Mouse (Mus musculus): ENCODE results near the gene Gcnt1. TPM values are rescaled to one million over a fixed set of nuclear protein-coding genes. Genes with fewer than 3 reads are reported as not detected.
A peak's percentile ranks its signal among the peaks of the same experiment; 100 is the strongest.

Gene Gcnt1
- total RNA-seq (2021), result 1 to 10 TPM; 3.3 to 3.7 TPM
- long read RNA-seq, experiment 1, result 0 reads
- long read RNA-seq, experiment 2, partial matches to known transcripts, result 0 of 6 reads
- long read RNA-seq, experiment 2, other reads (novel, unspliced or antisense), result 3 of 6 reads

- no peak for DNase-seq
Measured at GRCm38 (mm10) chr19:17372701-17373100, at the start of gene Gcnt1. Gene Gcnt1 (minus strand): TSS chr19:17372844.

- no peak for DNase-seq
Measured at GRCm38 (mm10) chr19:17417855-17418254, 45.2 kb upstream of the Gcnt1 start.

- no peak for DNase-seq
Measured at GRCm38 (mm10) chr19:17412915-17413459, 40.3 kb upstream of the Gcnt1 start.

GRCm38 (mm10) chr19:17410465-17411065 is 37.9 kb upstream of the Gcnt1 start:
- no peak for DNase-seq

- no peak for DNase-seq
Measured at GRCm38 (mm10) chr19:17409351-17409750, 36.7 kb upstream of the Gcnt1 start.

GRCm38 (mm10) chr19:17408591-17408990 is 35.9 kb upstream of the Gcnt1 start:
- peak; percentile 19 for DNase-seq

- no peak for DNase-seq
Measured at GRCm38 (mm10) chr19:17406823-17407222, 34.2 kb upstream of the Gcnt1 start.

GRCm38 (mm10) chr19:17403175-17403574 is 30.5 kb upstream of the Gcnt1 start:
- no peak for DNase-seq

- DNase-seq, result no peak
Measured at GRCm38 (mm10) chr19:17400571-17400970, 27.9 kb upstream of the Gcnt1 start.

- no peak for DNase-seq
Measured at GRCm38 (mm10) chr19:17399965-17400364, 27.3 kb upstream of the Gcnt1 start.

- no peak for DNase-seq
Measured at GRCm38 (mm10) chr19:17397922-17398321, 25.3 kb upstream of the Gcnt1 start.

GRCm38 (mm10) chr19:17396802-17397201 is 24.2 kb upstream of the Gcnt1 start:
- DNase-seq, result no peak

GRCm38 (mm10) chr19:17393841-17394591 is 21.4 kb upstream of the Gcnt1 start, which contains the start of gene Rfk:
Gene Rfk (plus strand): TSS chr19:17394043.
- peak; percentile 98 for DNase-seq

GRCm38 (mm10) chr19:17392866-17393265 is 20.2 kb upstream of the Gcnt1 start:
- DNase-seq, result no peak

- no peak for DNase-seq
Measured at GRCm38 (mm10) chr19:17388404-17388803, 15.8 kb upstream of the Gcnt1 start.

GRCm38 (mm10) chr19:17386424-17386823 is 13.8 kb upstream of the Gcnt1 start:
- DNase-seq, result no peak

GRCm38 (mm10) chr19:17385426-17385825 is 12.8 kb upstream of the Gcnt1 start:
- DNase-seq, result no peak

GRCm38 (mm10) chr19:17385022-17385421 is 12.4 kb upstream of the Gcnt1 start:
- DNase-seq, result no peak

- no peak for DNase-seq
Measured at GRCm38 (mm10) chr19:17382807-17383397, 10.3 kb upstream of the Gcnt1 start.

GRCm38 (mm10) chr19:17380549-17380948 is 7.9 kb upstream of the Gcnt1 start:
- DNase-seq, result no peak

GRCm38 (mm10) chr19:17378845-17379244 is 6.2 kb upstream of the Gcnt1 start:
- DNase-seq, result no peak

GRCm38 (mm10) chr19:17369581-17369980 is 3.1 kb downstream of the Gcnt1 start:
- no peak for DNase-seq

- no peak for DNase-seq
Measured at GRCm38 (mm10) chr19:17368557-17368956, 4.1 kb downstream of the Gcnt1 start.

Data from adrenal gland, postnatal 10 days (tissue).